Mouse (Mus musculus): ENCODE data around the gene 9930022D16Rik. TPM values are rescaled to one million over a fixed set of nuclear protein-coding genes. Genes with fewer than 3 reads are reported as not detected.

9930022D16Rik gene
- total RNA-seq (2017) = 0.85 to 6.5 TPM (median 1.6 TPM) in 3 replicates

DNA sequence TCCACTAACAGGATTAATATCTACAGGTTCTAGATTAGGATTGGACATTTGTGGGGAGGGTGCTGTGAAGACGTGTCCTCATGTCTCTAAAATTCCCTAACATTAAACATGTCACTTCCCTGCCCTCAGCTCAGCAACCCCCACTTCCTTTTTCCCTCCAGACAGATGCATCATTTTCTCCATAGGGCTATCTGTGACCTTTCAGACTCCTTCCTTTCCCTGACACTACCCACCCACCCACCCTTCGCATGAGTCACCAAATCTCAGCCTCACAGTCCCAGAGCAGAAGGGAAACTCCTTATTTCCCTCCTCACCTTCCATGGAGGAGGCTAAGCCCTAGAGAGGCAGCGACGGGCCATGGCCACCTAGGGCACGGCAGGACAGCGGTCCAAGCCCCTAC is at the start of gene 9930022D16Rik:
TSS of gene 9930022D16Rik (plus strand) at position 301 of the 400 bp plus-strand sequence.
- ATAC-seq (replicated peaks; ENCODE audit: insufficient number of reproducible peaks, low FRiP score, low TSS enrichment, poor library complexity, severe bottlenecking) = no peak

DNA sequence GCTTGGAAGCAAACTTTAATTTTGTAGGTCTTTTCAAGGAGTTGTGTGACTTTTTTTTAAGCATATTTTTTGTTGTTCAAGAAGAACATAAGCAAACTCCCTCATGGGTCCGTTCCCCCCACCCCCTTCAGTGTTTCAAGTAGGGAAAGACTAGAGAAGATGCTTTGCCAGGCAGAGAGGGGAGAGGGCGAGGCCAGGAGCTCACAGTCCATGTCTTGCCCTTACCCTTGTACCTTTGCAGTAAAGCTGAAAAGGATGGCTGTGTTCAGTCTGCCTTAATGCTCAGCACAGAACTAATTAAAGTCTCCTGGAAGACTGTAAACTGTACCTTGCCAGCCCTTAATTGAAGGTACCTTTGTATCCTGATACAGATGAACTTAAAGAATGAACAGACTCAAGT is 49.4 kb upstream of the 9930022D16Rik start:
- no peak for ATAC-seq (replicated peaks; ENCODE audit: insufficient number of reproducible peaks, low FRiP score, low TSS enrichment, poor library complexity, severe bottlenecking)

DNA sequence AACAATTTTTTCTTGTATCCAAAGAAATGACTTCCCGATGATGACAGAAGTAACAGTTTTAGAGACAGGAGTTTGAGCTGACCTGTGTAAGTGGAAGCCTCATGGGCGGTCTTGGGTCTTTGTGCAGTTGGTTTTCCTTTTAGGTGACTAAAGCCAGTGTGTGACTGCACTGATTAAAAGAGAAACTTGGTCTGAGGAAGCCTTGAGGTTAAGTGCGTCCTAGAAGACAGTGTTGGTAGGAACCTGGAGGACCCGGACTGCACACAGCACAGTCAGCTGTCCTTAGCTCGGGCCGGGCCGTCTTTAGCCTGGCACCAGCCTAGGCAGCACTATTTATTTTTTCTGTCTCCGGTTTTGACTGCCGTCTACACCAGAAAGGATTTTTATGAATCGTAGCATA is 48.8 kb upstream of the 9930022D16Rik start:
- ATAC-seq (replicated peaks; ENCODE audit: insufficient number of reproducible peaks, low FRiP score, low TSS enrichment, poor library complexity, severe bottlenecking) = no peak

DNA sequence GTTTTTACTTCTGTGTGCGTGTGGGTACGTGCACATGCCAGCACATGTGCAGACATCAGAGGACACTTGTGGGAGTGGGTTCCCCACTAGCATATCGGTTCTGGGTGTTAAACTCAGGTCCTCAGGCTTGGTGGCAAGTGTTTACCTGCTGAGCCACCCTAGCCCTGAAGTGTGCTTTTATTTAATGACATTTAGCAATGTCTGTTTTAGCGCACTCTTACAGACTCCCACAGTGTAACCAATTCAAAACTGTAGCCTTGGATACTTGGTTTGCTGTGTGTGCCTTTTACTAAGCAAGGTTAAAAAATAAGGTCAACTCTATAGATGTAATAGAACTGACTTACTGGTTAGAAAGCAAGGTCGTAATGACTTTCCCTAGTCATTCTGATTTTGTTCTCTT is 47.9 kb upstream of the 9930022D16Rik start:
- no peak for ATAC-seq (replicated peaks; ENCODE audit: insufficient number of reproducible peaks, low FRiP score, low TSS enrichment, poor library complexity, severe bottlenecking)

DNA sequence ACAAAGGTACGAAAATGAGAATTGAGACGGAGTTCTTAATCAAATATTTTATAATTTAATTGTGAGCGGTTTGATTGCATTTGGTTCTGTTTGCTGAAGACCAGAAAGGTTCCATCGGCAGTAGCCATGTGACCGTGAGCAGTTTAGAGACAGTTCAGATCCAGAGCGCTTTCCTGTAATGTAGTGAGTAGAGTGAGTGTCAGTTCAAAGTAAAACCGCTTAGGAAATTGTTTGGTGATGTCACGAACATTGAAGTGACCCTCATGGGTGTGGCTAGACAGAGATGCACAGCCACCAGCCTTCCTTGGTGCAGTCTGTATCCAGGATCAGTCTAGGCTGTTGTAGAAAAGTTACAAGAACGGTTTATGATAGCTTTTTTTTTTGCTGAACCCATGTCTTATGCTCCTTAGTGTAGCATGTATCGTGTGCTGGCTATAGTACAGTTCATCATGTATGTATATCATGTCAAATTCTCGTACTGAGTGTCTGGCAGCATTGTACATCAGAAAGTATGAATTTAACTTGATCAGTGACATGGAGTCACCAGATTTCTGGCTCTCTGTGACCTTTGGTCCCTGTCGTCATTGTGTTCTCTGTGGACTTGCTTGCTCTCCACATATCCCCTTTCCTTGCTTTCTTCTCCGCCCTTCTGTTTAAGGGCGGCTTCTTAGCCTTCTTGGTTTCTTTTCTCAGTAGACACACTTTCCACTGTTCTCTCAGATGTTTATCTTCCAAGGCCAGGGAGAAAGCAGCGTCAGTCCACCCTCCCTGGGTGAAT is 46.7 kb upstream of the 9930022D16Rik start:
- ATAC-seq (replicated peaks; ENCODE audit: insufficient number of reproducible peaks, low FRiP score, low TSS enrichment, poor library complexity, severe bottlenecking) = no peak

DNA sequence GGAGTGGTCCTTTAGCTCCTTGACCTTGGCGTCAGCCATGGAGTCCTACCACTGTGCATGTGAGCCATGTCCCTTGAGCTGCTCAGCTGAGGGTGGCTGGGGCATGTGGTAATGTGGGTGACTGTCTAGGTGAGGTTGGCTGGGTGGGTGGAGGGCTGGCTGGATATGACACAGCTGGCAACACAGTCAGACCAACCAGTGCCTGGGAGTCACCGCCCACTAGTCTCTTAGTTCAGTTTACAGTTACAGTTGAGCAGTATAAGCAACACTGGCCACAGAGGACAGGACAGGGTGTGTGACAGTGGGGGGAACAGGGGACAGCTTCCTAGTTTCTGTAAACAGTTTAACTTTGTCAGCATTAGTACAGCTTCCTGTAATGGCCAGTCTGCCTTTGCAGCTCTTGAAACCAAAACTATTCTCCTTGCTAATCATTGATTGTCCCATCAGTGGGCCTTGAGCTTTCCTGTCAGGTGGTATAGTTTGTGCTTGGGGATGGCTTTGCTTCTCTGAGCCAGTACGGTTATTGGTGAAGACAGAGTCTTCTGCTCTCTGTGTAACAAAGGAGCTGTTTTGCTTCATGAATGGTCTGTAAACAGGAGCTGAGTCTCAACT is 44.6 kb upstream of the 9930022D16Rik start:
- peak; percentile 83 for ATAC-seq (replicated peaks; ENCODE audit: insufficient number of reproducible peaks, low FRiP score, low TSS enrichment, poor library complexity, severe bottlenecking)

DNA sequence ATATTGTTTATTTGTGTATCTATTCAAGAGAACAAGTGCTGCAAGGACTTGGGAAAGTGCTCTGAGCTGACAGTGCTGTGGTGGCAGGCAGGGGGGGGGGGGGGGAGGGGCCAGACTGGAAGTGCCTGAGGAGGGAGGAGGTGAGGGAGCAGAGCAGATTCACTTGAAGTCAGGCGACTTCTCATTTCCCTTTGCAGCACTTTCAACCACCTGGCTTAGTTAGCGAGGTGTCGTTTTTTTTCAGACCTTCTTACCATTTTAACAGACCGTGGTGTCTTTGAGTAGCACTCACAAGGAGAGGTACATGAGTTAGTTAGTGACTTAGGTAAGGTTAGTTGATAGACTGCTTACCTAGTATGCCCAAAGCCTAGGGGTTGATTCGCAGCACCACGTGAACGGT is 38.3 kb upstream of the 9930022D16Rik start:
- no peak; the same call in 1 of the 2 replicates for ATAC-seq (replicated peaks; ENCODE audit: insufficient number of reproducible peaks, low FRiP score, low TSS enrichment, poor library complexity, severe bottlenecking)

DNA sequence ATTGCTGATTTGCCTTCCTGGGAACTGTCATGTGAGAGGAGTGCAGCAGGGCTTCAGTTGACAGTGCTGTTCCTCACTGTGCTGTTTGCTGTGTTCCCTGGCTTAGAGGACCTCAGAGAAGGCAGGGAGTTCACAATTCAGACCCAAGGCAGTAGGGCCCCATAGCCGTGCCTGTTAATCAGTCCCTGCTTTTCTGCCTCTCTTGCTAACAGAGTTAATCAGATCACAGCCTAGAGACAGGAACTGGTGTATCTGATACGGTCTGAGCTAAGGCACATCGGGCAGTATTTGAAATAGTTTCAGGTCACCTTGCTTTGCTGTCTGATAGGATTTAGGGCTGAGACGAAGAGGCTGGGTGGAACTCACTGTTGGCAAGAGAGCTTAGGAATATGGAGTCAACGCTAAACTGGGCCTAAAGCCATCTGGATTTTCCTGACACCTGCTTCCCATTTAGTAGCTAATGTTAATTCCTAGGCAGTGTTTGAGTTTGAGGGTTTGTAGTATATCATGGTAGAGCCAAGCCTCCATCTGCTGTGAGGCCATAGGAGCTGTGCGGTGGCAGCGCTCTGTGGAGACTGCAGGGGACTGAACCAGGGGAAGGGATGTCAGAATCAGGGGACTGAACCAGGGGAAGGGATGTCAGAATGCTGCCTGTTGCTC is 37.1 kb upstream of the 9930022D16Rik start:
- no peak for ATAC-seq (replicated peaks; ENCODE audit: insufficient number of reproducible peaks, low FRiP score, low TSS enrichment, poor library complexity, severe bottlenecking)

DNA sequence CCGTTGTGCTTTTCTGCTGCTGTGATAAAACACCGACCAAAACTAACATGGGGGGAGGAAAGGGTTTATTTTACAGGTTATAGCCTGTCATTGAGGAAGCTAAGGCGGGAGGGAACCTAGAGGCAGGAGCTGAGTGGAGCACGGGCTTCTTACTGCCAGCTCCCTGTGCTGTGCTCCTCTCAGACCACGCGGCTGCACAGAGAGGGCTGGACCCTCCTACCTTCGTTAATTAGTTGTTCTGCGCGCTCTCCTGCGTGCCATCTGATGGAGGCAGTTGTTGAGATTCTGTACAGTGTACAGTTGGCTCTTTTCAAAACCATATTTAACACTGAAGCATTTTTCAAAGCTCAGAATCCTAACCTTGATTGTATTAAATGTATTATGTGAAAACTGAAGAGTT is 36.2 kb upstream of the 9930022D16Rik start:
- ATAC-seq (replicated peaks; ENCODE audit: insufficient number of reproducible peaks, low FRiP score, low TSS enrichment, poor library complexity, severe bottlenecking) = no peak

DNA sequence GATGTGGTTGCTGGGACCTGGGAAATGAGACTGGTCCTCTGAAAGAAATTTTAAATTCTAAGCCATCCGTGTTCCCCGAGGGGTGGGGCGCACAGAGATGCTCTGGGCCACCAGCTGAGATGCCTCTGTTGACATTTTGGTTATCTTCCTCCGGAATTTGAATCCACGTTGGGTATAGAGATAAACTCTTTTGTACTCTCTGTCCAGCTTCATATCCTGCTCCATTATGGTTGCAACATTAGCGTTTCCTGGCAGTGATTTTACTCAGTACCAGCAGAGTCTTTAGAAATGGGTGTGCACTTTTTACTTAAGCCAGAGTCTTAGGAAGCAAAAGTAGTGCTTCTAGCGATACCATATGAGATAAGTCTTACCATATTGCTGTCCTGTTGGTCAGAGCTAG is 35.7 kb upstream of the 9930022D16Rik start:
- no peak for ATAC-seq (replicated peaks; ENCODE audit: insufficient number of reproducible peaks, low FRiP score, low TSS enrichment, poor library complexity, severe bottlenecking)

DNA sequence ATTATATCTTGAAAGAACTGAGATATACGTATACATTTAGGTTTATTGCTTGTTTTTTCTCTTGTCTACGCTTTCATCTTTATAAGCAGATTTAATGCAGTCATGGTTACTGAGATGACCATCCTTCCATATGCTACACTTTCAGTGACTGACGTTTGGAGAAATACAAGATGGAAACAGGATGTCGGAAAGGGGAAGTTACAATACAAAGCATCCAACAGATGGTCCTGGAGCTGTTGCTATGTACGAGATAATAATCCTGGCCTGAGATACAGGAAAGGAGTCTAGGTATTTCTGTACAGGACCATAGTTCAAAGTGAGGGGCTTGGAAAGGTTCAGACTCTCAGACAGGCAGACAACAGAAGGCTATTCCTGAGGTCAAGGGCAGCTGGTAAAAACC is 33.1 kb upstream of the 9930022D16Rik start:
- ATAC-seq (replicated peaks; ENCODE audit: insufficient number of reproducible peaks, low FRiP score, low TSS enrichment, poor library complexity, severe bottlenecking) = peak; percentile 60

DNA sequence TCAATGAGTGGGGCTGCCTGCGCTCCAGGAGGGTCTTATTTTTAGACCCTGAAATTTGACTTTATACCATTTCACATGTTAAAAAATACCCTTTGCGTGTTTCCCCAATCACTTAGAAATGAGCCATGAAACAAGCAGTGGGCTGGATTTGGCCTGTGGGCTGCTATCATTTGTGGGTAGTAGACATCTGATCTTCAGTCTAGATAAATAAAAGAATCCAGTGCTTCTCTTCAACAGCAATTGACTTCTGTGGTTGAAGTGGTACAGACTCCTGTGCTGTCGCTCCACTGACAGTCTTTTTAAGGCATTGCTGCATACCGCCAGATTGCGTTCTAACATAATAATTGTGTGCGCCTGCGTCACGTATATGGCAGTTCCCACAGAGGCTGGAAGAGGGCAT is 28.4 kb upstream of the 9930022D16Rik start:
- ATAC-seq (replicated peaks; ENCODE audit: insufficient number of reproducible peaks, low FRiP score, low TSS enrichment, poor library complexity, severe bottlenecking) = no peak

DNA sequence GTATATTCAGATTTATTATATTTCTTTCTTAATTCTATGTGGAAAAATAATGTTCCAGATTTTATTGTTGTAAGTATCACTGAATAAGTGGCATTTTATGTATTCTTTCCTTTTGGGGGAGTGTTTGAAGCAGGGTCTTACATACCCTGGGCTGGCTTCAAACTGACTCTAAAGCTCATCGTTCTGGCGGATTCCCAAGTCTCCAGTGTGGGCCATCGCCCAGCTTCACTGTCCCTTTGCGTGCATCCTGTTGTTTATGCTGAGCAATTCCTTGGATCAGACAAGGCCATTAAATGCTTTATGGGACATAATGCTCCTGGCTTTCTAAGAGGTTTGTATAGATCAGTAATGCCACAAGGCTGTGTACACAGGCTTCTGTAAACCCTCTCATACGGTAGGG is 24.7 kb upstream of the 9930022D16Rik start:
- ATAC-seq (replicated peaks; ENCODE audit: insufficient number of reproducible peaks, low FRiP score, low TSS enrichment, poor library complexity, severe bottlenecking) = no peak

DNA sequence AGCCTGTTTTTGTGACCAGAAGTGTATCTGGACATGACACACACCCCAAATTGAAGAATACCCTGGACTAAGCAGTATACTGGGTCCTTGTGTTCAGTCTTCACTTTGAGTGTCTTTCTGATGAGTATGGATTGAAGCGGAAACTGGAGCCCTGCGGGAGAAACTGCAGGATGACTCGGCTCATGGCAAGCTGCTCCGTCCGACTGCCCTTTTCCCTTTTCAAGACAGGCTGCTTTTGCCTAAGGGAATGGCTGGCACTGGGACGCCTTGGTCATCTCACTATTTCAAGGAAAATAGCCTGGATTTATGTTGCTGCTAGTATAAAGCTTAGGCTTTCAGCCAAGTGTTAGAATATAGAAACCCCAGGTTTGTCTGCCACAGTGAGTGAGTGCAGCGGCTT is 22.5 kb upstream of the 9930022D16Rik start:
- ATAC-seq (replicated peaks; ENCODE audit: insufficient number of reproducible peaks, low FRiP score, low TSS enrichment, poor library complexity, severe bottlenecking) = no peak

DNA sequence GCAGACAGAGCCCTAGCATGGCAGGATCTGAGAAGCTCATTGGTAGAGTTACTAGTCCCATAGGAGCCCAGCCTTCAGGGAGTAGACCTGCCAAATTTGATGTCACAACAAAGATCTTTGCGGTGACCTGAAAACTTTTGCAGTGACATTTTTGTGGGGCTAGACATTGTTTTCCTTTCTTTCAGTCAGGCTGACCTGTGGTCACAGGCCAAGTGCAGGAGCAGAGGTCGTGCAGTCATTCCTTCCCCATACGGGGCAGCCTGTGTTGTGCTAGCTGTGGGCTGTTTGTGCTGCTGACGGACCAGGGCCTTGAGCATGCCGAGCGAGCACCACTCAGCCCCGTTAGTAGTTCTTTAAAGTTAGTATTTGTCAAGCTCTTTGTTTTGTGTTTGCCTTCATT is 22.0 kb upstream of the 9930022D16Rik start:
- no peak for ATAC-seq (replicated peaks; ENCODE audit: insufficient number of reproducible peaks, low FRiP score, low TSS enrichment, poor library complexity, severe bottlenecking)

DNA sequence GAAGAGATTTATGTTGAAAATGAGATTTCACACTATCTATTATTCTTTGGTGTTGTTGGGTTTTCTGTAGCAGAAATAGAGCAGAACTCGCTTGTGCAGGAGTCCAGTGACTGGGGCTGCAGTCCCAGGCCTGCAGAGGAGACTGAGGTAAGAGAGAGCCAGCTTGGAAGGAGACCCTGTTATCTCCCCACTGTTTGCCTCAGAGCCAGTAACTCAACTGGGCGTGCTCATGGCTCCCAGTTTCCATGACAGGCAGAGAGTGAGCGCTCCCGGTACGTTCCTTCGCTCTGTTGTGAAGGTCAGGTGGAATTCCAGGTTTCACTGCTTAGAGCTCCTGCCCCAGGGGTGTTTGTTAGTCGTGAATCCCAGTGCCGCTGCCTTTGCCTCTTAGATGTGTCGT is 21.1 kb upstream of the 9930022D16Rik start:
- ATAC-seq (replicated peaks; ENCODE audit: insufficient number of reproducible peaks, low FRiP score, low TSS enrichment, poor library complexity, severe bottlenecking) = no peak

DNA sequence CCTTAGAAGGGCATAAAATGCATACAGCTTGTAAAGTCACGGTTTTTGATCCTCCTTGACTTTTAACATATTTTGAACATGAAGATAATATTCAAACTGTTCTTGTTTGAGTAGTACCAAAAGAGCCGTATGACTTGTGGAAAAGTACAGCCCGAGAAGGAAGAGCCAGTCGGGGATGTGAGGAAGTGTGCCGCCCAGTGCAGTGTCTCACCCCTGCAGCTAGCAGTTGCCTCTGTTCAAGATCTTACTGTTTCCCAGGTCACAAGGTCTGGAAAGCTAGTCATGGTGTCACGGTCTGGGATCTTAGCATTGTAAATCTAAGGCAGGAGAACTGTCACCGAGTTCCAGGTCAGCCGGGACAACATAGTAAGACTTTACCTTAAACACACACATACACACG is 19.0 kb upstream of the 9930022D16Rik start:
- no peak for ATAC-seq (replicated peaks; ENCODE audit: insufficient number of reproducible peaks, low FRiP score, low TSS enrichment, poor library complexity, severe bottlenecking)

DNA sequence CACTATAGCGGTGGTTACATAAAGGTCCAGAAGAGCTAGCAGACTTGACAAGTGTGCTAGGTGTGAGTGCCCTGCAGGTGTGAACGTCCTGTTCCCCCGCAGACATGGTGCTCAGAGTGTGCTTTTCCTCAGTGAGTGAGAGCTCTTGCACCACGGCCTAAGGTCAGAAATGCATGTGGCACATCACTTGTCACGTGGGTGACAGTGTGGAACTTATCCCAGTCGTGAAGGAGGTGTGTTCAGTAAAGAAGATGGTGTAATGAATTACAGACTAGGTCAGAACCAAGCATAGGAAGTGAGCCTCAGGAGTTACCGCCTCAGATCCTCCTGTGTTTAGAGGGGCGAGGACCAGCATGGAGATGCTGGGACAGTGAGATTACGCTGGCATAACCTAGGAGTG is 18.4 kb upstream of the 9930022D16Rik start:
- ATAC-seq (replicated peaks; ENCODE audit: insufficient number of reproducible peaks, low FRiP score, low TSS enrichment, poor library complexity, severe bottlenecking) = no peak

DNA sequence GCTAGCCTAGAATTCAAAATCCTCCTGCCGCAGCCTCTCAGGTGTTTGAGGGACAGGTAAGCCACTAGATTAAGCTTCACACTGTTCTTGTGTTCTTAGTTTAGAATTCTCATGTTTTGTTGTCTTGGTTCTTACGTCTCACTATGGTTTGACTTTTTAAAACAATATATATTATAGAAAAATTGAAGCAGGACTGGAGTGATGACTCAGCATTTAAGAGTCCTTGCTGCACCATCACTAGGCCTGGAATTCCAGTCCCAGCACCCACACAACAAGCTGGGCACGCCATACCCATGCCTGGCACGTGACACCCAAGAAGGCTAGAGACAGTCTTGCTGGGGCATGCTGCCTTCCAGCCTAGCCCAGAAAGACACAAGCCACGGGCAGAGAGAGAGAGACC is 7.3 kb upstream of the 9930022D16Rik start:
- ATAC-seq (replicated peaks; ENCODE audit: insufficient number of reproducible peaks, low FRiP score, low TSS enrichment, poor library complexity, severe bottlenecking) = no peak
